Mouse (Mus musculus) testis, adult 2 months (tissue): Measurements from ENCODE around the gene S100a2. TPM values are rescaled to one million over a fixed set of nuclear protein-coding genes. Genes with fewer than 3 reads are reported as not detected.

Source experiments
- H3K27ac ChIP-seq: fragments of 200-500 bp; 2 replicates; pipeline ENCODE4 v1.5.1; 2012; ENCODE audit warnings: low read depth, low read length; ENCODE audit not compliant: control insufficient read depth, insufficient read depth
- H3K27me3 ChIP-seq: fragments of 200-500 bp; 2 replicates; pipeline ENCODE4 v1.6.1; 2012; ENCODE audit warnings: mild to moderate bottlenecking, low read length, moderate library complexity; ENCODE audit not compliant: control insufficient read depth, insufficient read depth
- H3K36me3 ChIP-seq: fragments of 200-500 bp; 2 replicates; pipeline ENCODE4 v1.6.1; 2012; ENCODE audit warnings: mild to moderate bottlenecking, low read length; ENCODE audit not compliant: control insufficient read depth, insufficient read depth
- H3K4me1 ChIP-seq: fragments of 200-500 bp; 2 replicates; pipeline ENCODE4 v1.6.1; 2012; ENCODE audit warnings: low read length; ENCODE audit not compliant: control insufficient read depth, insufficient read depth
- H3K4me3 ChIP-seq: fragments of 200-500 bp; 2 replicates; pipeline ENCODE4 v1.5.1; 2012; ENCODE audit warnings: low read depth, mild to moderate bottlenecking, low read length, moderate library complexity, mixed read lengths; ENCODE audit not compliant: control insufficient read depth
- CTCF ChIP-seq: fragments of 200-500 bp; IDR thresholded peaks from 2 replicates; pipeline ENCODE4 v1.5.1; 2012; ENCODE audit warnings: low read depth, mild to moderate bottlenecking, inconsistent platforms, low read length, moderate library complexity; ENCODE audit not compliant: control insufficient read depth, insufficient read depth, insufficient replicate concordance
- POLR2A ChIP-seq: fragments of 200-500 bp; IDR thresholded peaks from 2 replicates; pipeline ENCODE4 v1.6.1; 2012; ENCODE audit warnings: low read depth, mild to moderate bottlenecking, inconsistent platforms, low read length, moderate library complexity; ENCODE audit not compliant: control insufficient read depth
- polyA plus RNA-seq: library from polyadenylated mRNA; depleted of rRNA; stranded (reverse); fragments of >200 nt; gene quantifications from 2 replicates; pipeline ENCODE4 v1.2.3, GENCODE M21; 2012

S100a2 gene
- polyA plus RNA-seq, 1 experiment, result not detected

DNA sequence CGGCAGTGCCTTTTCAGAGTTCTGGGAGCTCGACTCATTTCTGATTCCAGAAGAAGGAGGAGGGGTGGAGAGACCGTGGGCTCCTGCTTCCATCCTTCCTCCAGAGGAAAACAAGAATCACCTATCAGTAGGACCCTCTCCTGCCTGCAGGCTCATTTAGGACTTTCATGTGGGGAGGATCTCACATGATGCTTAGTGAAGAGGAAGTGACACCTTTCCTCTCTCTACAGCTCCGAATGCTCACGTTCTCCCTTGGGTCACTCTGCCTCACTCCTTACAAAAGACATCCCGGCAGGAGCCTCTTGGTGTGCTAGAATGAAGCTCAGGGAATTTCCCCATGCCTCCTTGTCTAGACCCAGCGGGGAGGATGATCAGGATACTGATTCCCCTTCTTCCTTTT, 31.5 kb downstream of the S100a2 start:
- Histone ChIP-seq H3K27me3 (no peaks in the 10 kb centered on the region), H3K4me1 (peaks cover 2% of the 10 kb centered on the region; the same call in 1 of the 2 replicates), H3K27ac (no peak overlapping the region), H3K36me3 (no peaks in the 10 kb centered on the region), H3K4me3 (no peak overlapping the region)
- TF ChIP-seq POLR2A (no peak), CTCF (no peak)

- no peaks in the 10 kb centered on the region for H3K27me3 ChIP-seq
- H3K4me1 ChIP-seq, result peaks cover 2% of the 10 kb centered on the region; the same call in 1 of the 2 replicates
- TF ChIP-seq CTCF, result no peak
- no peak for TF ChIP-seq POLR2A
- H3K36me3 ChIP-seq, result no peaks in the 10 kb centered on the region
- peak overlapping the region; percentile 42; the same call in 1 of the 2 replicates for H3K27ac ChIP-seq
- no peak overlapping the region for H3K4me3 ChIP-seq
Observed at GRCm38 (mm10) chr3:90623435-90624071, 33.5 kb downstream of the S100a2 start.

DNA sequence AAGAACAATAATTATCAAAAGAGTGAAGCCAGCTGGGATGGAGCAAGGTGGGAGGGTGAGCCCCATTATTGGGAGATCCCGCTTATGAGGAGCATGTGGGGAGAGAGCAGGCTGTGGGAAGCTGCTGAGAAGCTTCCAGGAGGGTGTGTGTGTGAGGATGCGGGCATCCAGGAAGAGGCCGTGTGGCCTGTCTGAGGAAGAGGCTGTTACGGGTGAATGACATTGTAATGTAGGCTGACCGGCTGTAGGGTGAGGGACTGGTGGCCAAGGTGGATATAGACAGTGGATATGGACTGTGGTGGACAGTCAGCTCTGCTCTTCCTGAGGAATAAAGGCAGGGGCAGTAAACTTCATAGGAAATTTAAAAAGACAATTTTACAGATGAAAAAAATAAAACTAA, 35.4 kb downstream of the S100a2 start:
- Histone ChIP-seq H3K36me3 (no peaks in the 10 kb centered on the region), H3K27me3 (no peaks in the 10 kb centered on the region), H3K4me3 (no peak overlapping the region), H3K4me1 (peaks cover 2% of the 10 kb centered on the region; the same call in 1 of the 2 replicates), H3K27ac (no peak overlapping the region)
- no peak for TF ChIP-seq CTCF
- no peak for TF ChIP-seq POLR2A

GRCm38 (mm10) chr3:90626266-90627021, 36.4 kb downstream of the S100a2 start:
- Histone ChIP-seq H3K27me3 (no peaks in the 10 kb centered on the region), H3K36me3 (no peaks in the 10 kb centered on the region), H3K4me1 (peaks cover 2% of the 10 kb centered on the region; the same call in 1 of the 2 replicates), H3K27ac (no peak overlapping the region), H3K4me3 (no peak overlapping the region)
- TF ChIP-seq POLR2A, result no peak
- no peak for TF ChIP-seq CTCF

GRCm38 (mm10) chr3:90627366-90627765, 37.3 kb downstream of the S100a2 start:
- Histone ChIP-seq H3K27me3 (no peaks in the 10 kb centered on the region), H3K4me3 (no peak overlapping the region), H3K27ac (no peak overlapping the region), H3K4me1 (peaks cover 2% of the 10 kb centered on the region; the same call in 1 of the 2 replicates), H3K36me3 (no peaks in the 10 kb centered on the region)
- TF ChIP-seq POLR2A (no peak), CTCF (no peak)

- TF ChIP-seq POLR2A (no peak), CTCF (peak; percentile 37; the same call in 1 of the 2 replicates)
- Histone ChIP-seq H3K27me3 (no peaks in the 10 kb centered on the region), H3K4me3 (no peak overlapping the region), H3K4me1 (peaks cover 2% of the 10 kb centered on the region; the same call in 1 of the 2 replicates), H3K27ac (no peak overlapping the region), H3K36me3 (no peaks in the 10 kb centered on the region)
Observed at GRCm38 (mm10) chr3:90627807-90628206, 37.8 kb downstream of the S100a2 start.

DNA sequence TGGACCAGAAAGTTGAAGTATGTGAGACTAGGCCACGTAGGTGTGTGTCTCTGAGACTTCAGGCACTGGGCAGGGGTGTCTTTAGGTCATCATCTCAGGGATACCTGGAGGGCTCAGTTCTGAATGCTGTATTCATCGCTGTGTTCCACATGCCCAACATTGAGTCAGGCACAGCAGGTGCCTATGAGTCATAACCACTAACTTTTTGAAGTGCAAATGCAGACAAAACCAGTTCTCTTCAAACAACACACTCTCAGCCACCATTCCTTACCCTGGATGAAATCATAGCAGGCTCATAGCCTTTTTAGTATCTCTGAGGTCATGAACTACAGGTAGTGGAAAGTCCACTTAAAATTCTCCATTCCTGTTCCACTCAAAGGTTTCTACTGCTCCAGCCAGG, 39.3 kb downstream of the S100a2 start:
- Histone ChIP-seq H3K4me1 (no peaks in the 10 kb centered on the region), H3K27ac (no peak overlapping the region), H3K4me3 (no peak overlapping the region), H3K36me3 (no peaks in the 10 kb centered on the region), H3K27me3 (no peaks in the 10 kb centered on the region)
- TF ChIP-seq CTCF (no peak), POLR2A (no peak)
